Mouse (Mus musculus): ENCODE results near the gene Adora2a. TPM values are rescaled to one million over a fixed set of nuclear protein-coding genes. Genes with fewer than 3 reads are reported as not detected.
"Not testable (repeated sequence)": the region's sequence is repeated elsewhere in the genome, so short reads cannot be mapped to it uniquely, and the experiment has no call there.

Adora2a gene
- polyA plus RNA-seq, 1 experiment from 2014 or later: 6.5 TPM

GRCm38 (mm10) chr10:75352541-75352940, 35.9 kb downstream of the Adora2a start:
- Histone ChIP-seq H3K27me3 (no peaks in the 10 kb centered on the region), H3K9me3 (replicated peaks) (no peaks in the 10 kb centered on the region), H3K27ac (no peak overlapping the region), H3K4me1 (no peaks in the 10 kb centered on the region), H3K4me3 (replicated peaks) (no peak overlapping the region), H3K4me2 (no peak overlapping the region), H3K36me3 (no peaks in the 10 kb centered on the region), H3K9ac (no peak overlapping the region)
- ATAC-seq (replicated peaks; ENCODE audit: low FRiP score): no peak
- 95% methylated on average over 12 of the region's 12 CpGs for WGBS

- ATAC-seq (replicated peaks; ENCODE audit: low FRiP score); H3K4me1 ChIP-seq; H3K27ac ChIP-seq; H3K4me2 ChIP-seq; H3K4me3 ChIP-seq (replicated peaks); H3K9ac ChIP-seq; H3K9me3 ChIP-seq (replicated peaks); H3K27me3 ChIP-seq; H3K36me3 ChIP-seq: not testable (repeated sequence)
- 66% methylated on average over 9 of the region's 9 CpGs for WGBS
Observed at GRCm38 (mm10) chr10:75353838-75354241, 37.2 kb downstream of the Adora2a start.

GRCm38 (mm10) chr10:75355341-75355740, 38.7 kb downstream of the Adora2a start:
- ATAC-seq (replicated peaks; ENCODE audit: low FRiP score): no peak
- H3K9me3 ChIP-seq (replicated peaks): no peaks in the 10 kb centered on the region
- no peak overlapping the region for H3K4me3 ChIP-seq (replicated peaks)
- no peaks in the 10 kb centered on the region for H3K27me3 ChIP-seq
- H3K36me3 ChIP-seq: no peaks in the 10 kb centered on the region
- no peak overlapping the region for H3K4me2 ChIP-seq
- H3K27ac ChIP-seq: no peak overlapping the region
- WGBS: 83% methylated on average over 4 of the region's 4 CpGs
- H3K4me1 ChIP-seq: no peaks in the 10 kb centered on the region
- H3K9ac ChIP-seq: no peak overlapping the region

GRCm38 (mm10) chr10:75364214-75364690, 47.6 kb downstream of the Adora2a start:
- peak overlapping the region; percentile 82 for H3K27ac ChIP-seq
- not testable (repeated sequence) for H3K27me3 ChIP-seq; H3K9me3 ChIP-seq (replicated peaks); H3K9ac ChIP-seq; H3K36me3 ChIP-seq; H3K4me3 ChIP-seq (replicated peaks); H3K4me2 ChIP-seq
- ATAC-seq (replicated peaks; ENCODE audit: low FRiP score): peak; percentile 82
- 29% methylated on average over 1 of the region's 1 CpGs for WGBS
- H3K4me1 ChIP-seq: peaks cover 13% of the 10 kb centered on the region

- 71% methylated on average over 9 of the region's 9 CpGs for WGBS
- Histone ChIP-seq H3K27me3 (no peaks in the 10 kb centered on the region), H3K4me1 (peaks cover 13% of the 10 kb centered on the region), H3K9me3 (replicated peaks) (no peaks in the 10 kb centered on the region), H3K9ac (no peak overlapping the region), H3K27ac (peak overlapping the region; percentile 82), H3K4me3 (replicated peaks) (no peak overlapping the region), H3K36me3 (no peaks in the 10 kb centered on the region), H3K4me2 (peak overlapping the region; percentile 38; the same call in 1 of the 2 replicates)
- ATAC-seq (replicated peaks; ENCODE audit: low FRiP score): no peak
Observed at GRCm38 (mm10) chr10:75364796-75365195, 48.1 kb downstream of the Adora2a start.

GRCm38 (mm10) chr10:75365231-75365633, 48.6 kb downstream of the Adora2a start:
- Histone ChIP-seq H3K9me3 (replicated peaks) (no peaks in the 10 kb centered on the region), H3K4me3 (replicated peaks) (peak overlapping the region; percentile 28), H3K27me3 (no peaks in the 10 kb centered on the region), H3K9ac (no peak overlapping the region), H3K4me1 (peaks cover 13% of the 10 kb centered on the region), H3K4me2 (peak overlapping the region; percentile 38), H3K36me3 (no peaks in the 10 kb centered on the region), H3K27ac (peak overlapping the region; percentile 82; the same call in 1 of the 2 replicates)
- WGBS: 43% methylated on average over 6 of the region's 6 CpGs
- no peak for ATAC-seq (replicated peaks; ENCODE audit: low FRiP score)

GRCm38 (mm10) chr10:75373655-75374351, 57.1 kb downstream of the Adora2a start:
- not testable (repeated sequence) for H3K4me2 ChIP-seq; H3K27ac ChIP-seq; H3K4me3 ChIP-seq (replicated peaks); H3K36me3 ChIP-seq; H3K9ac ChIP-seq; H3K27me3 ChIP-seq; H3K9me3 ChIP-seq (replicated peaks); H3K4me1 ChIP-seq
- 67% methylated on average over 15 of the region's 19 CpGs for WGBS
- peak; percentile 49; the same call in 1 of the 2 replicates for ATAC-seq (replicated peaks; ENCODE audit: low FRiP score)

GRCm38 (mm10) chr10:75378688-75379087, 62.0 kb downstream of the Adora2a start:
- no peak overlapping the region for H3K4me2 ChIP-seq
- no peaks in the 10 kb centered on the region for H3K27me3 ChIP-seq
- no peaks in the 10 kb centered on the region for H3K36me3 ChIP-seq
- H3K4me1 ChIP-seq: no peaks in the 10 kb centered on the region
- 61% methylated on average over 10 of the region's 10 CpGs for WGBS
- no peak overlapping the region for H3K9ac ChIP-seq
- no peak for ATAC-seq (replicated peaks; ENCODE audit: low FRiP score)
- no peak overlapping the region for H3K27ac ChIP-seq
- no peaks in the 10 kb centered on the region for H3K9me3 ChIP-seq (replicated peaks)
- H3K4me3 ChIP-seq (replicated peaks): no peak overlapping the region

Other genes with a start within 250 kb of the Adora2a start
- 31.0 and 34.1 TPM in 2 replicates for gene Specc1l, start 104.8 kb upstream of the Adora2a start, polyA plus RNA-seq (2015; fragmentation: Nextera tagmentation; extraction: Ambion mirVana)
- gene Upb1, start 84.2 kb downstream of the Adora2a start, polyA plus RNA-seq (2015; fragmentation: Nextera tagmentation; extraction: Ambion mirVana): 1.6 and 1.8 TPM in 2 replicates
- 175 and 183 TPM in 2 replicates for gene Snrpd3, start 200.7 kb downstream of the Adora2a start, polyA plus RNA-seq (2015; fragmentation: Nextera tagmentation; extraction: Ambion mirVana)
- gene Gucd1, start 201.1 kb downstream of the Adora2a start, polyA plus RNA-seq (2015; fragmentation: Nextera tagmentation; extraction: Ambion mirVana): 44.2 and 46.0 TPM in 2 replicates
- gene Lrrc75b, start 243.5 kb downstream of the Adora2a start, polyA plus RNA-seq (2015; fragmentation: Nextera tagmentation; extraction: Ambion mirVana): 3.0 and 3.1 TPM in 2 replicates
- gene Ggt1, start 244.7 kb downstream of the Adora2a start, polyA plus RNA-seq (2015; fragmentation: Nextera tagmentation; extraction: Ambion mirVana): 128 and 137 TPM in 2 replicates